Mouse (Mus musculus): ENCODE data around the gene Ube2d2b. TPM values are rescaled to one million over a fixed set of nuclear protein-coding genes. Genes with fewer than 3 reads are reported as not detected.

The Ube2d2b gene
- total and polyA plus RNA-seq, 3 experiments: 0.08 TPM; not detected in 2

- peak in 1 of 2 experiments; percentile 11 for DNase-seq
- H3K4me1 ChIP-seq (ENCODE audit: control insufficient read depth, insufficient read depth, low read length): no peaks in the 10 kb centered on the region; the same call in 1 of the 2 replicates
- no peaks in the 10 kb centered on the region; the same call in 1 of the 2 replicates for H3K36me3 ChIP-seq (ENCODE audit: control insufficient read depth, insufficient read depth, low read length)
- no peaks in the 10 kb centered on the region for H3K79me2 ChIP-seq (replicated peaks; ENCODE audit: control insufficient read depth, insufficient read depth, low read length)
- no peak overlapping the region for H3K9ac ChIP-seq (ENCODE audit: low read depth, low read length)
- peak overlapping the region; percentile 31; the same call in 1 of the 2 replicates for H3K27ac ChIP-seq
- 8% methylated on average over 3 of the region's 3 CpGs for WGBS
- intact Hi-C loops (cut with DNase I): no loop called here
- no peak for TF ChIP-seq CTCF (IDR thresholded peaks at IDR 0.05)
- no peaks in the 10 kb centered on the region for H3K27me3 ChIP-seq (ENCODE audit: control insufficient read depth, insufficient read depth, low read length)
- no peak overlapping the region for H3K4me3 ChIP-seq
These were observed 36.6 kb upstream of the Ube2d2b start for GRCm38 (mm10) chr5:107793258-107793657.

GRCm38 (mm10) chr5:107793927-107794326 lies 36.0 kb upstream of the Ube2d2b start:
- Histone ChIP-seq H3K4me3 (no peak overlapping the region), H3K27ac (no peak overlapping the region; the same call in 1 of the 2 replicates), H3K36me3 (ENCODE audit: control insufficient read depth, insufficient read depth, low read length) (no peaks in the 10 kb centered on the region; the same call in 1 of the 2 replicates), H3K27me3 (ENCODE audit: control insufficient read depth, insufficient read depth, low read length) (no peaks in the 10 kb centered on the region), H3K79me2 (replicated peaks; ENCODE audit: control insufficient read depth, insufficient read depth, low read length) (no peaks in the 10 kb centered on the region), H3K9ac (ENCODE audit: low read depth, low read length) (no peak overlapping the region), H3K4me1 (ENCODE audit: control insufficient read depth, insufficient read depth, low read length) (no peaks in the 10 kb centered on the region; the same call in 1 of the 2 replicates)
- intact Hi-C loops (cut with DNase I): no loop called here
- TF ChIP-seq CTCF (IDR thresholded peaks at IDR 0.05) (peak; percentile 61), EP300 (IDR thresholded peaks at IDR 0.05; ENCODE audit: insufficient read depth, low read depth, low read length) (no peak)
- no peak for DNase-seq
- WGBS: 25% methylated on average over 2 of the region's 2 CpGs

GRCm38 (mm10) chr5:107798290-107798689 lies 31.6 kb upstream of the Ube2d2b start:
- H3K4me3 ChIP-seq: no peak overlapping the region
- 94% methylated on average over 6 of the region's 6 CpGs for WGBS
- no peak overlapping the region for H3K27ac ChIP-seq
- no peaks in the 10 kb centered on the region; the same call in 1 of the 2 replicates for H3K4me1 ChIP-seq (ENCODE audit: control insufficient read depth, insufficient read depth, low read length)
- TF ChIP-seq CTCF (IDR thresholded peaks at IDR 0.05) (no peak), EP300 (IDR thresholded peaks at IDR 0.05; ENCODE audit: insufficient read depth, low read depth, low read length) (no peak), POLR2A (IDR thresholded peaks at IDR 0.05; ENCODE audit: insufficient read depth, low read depth, low read length) (no peak)
- H3K27me3 ChIP-seq (ENCODE audit: control insufficient read depth, insufficient read depth, low read length): no peaks in the 10 kb centered on the region
- H3K9ac ChIP-seq (ENCODE audit: low read depth, low read length): no peak overlapping the region
- intact Hi-C loops (cut with DNase I): no loop called here
- DNase-seq: no peak
- H3K79me2 ChIP-seq (replicated peaks; ENCODE audit: control insufficient read depth, insufficient read depth, low read length): no peaks in the 10 kb centered on the region
- H3K36me3 ChIP-seq (ENCODE audit: control insufficient read depth, insufficient read depth, low read length): no peaks in the 10 kb centered on the region; the same call in 1 of the 2 replicates

GRCm38 (mm10) chr5:107801234-107801633 lies 28.7 kb upstream of the Ube2d2b start:
- intact Hi-C loops (cut with DNase I): no loop called here
- Histone ChIP-seq H3K36me3 (ENCODE audit: control insufficient read depth, insufficient read depth, low read length) (no peaks in the 10 kb centered on the region), H3K27me3 (ENCODE audit: control insufficient read depth, insufficient read depth, low read length) (no peaks in the 10 kb centered on the region), H3K4me1 (ENCODE audit: control insufficient read depth, insufficient read depth, low read length) (no peaks in the 10 kb centered on the region), H3K27ac (no peak overlapping the region), H3K79me2 (replicated peaks; ENCODE audit: control insufficient read depth, insufficient read depth, low read length) (no peaks in the 10 kb centered on the region), H3K4me3 (no peak overlapping the region), H3K9ac (ENCODE audit: low read depth, low read length) (no peak overlapping the region)
- WGBS: 75% methylated on average over 2 of the region's 2 CpGs
- DNase-seq: no peak
- TF ChIP-seq POLR2A (IDR thresholded peaks at IDR 0.05; ENCODE audit: insufficient read depth, low read depth, low read length): no peak
- TF ChIP-seq CTCF (IDR thresholded peaks at IDR 0.05): no peak
- no peak for TF ChIP-seq EP300 (IDR thresholded peaks at IDR 0.05; ENCODE audit: insufficient read depth, low read depth, low read length)

- intact Hi-C loops (cut with DNase I): no loop called here
These were observed 27.3 kb upstream of the Ube2d2b start for GRCm38 (mm10) chr5:107802621-107803020.

GRCm38 (mm10) chr5:107807496-107807895 lies 22.4 kb upstream of the Ube2d2b start:
- intact Hi-C loops (cut with DNase I): loop anchor here (5.0 kb wide), 1 partner anchor 60 kb away; no protein-coding TSS in a partner anchor
- 49% methylated on average over 4 of the region's 4 CpGs for WGBS

More at GRCm38 (mm10) chr5:107802621-107803020, 27.3 kb upstream of the Ube2d2b start:
- no peaks in the 10 kb centered on the region for H3K4me1 ChIP-seq (ENCODE audit: control insufficient read depth, insufficient read depth, low read length)
- H3K4me3 ChIP-seq: no peak overlapping the region
- H3K36me3 ChIP-seq (ENCODE audit: control insufficient read depth, insufficient read depth, low read length): no peaks in the 10 kb centered on the region
- TF ChIP-seq POLR2A (IDR thresholded peaks at IDR 0.05; ENCODE audit: insufficient read depth, low read depth, low read length) (no peak), CTCF (IDR thresholded peaks at IDR 0.05) (no peak), EP300 (IDR thresholded peaks at IDR 0.05; ENCODE audit: insufficient read depth, low read depth, low read length) (no peak)
- no peaks in the 10 kb centered on the region for H3K27me3 ChIP-seq (ENCODE audit: control insufficient read depth, insufficient read depth, low read length)
- H3K9ac ChIP-seq (ENCODE audit: low read depth, low read length): no peak overlapping the region
- no peak for DNase-seq
- H3K27ac ChIP-seq: no peak overlapping the region
- H3K79me2 ChIP-seq (replicated peaks; ENCODE audit: control insufficient read depth, insufficient read depth, low read length): no peaks in the 10 kb centered on the region

More at GRCm38 (mm10) chr5:107807496-107807895, 22.4 kb upstream of the Ube2d2b start:
- Histone ChIP-seq H3K79me2 (replicated peaks; ENCODE audit: control insufficient read depth, insufficient read depth, low read length) (no peaks in the 10 kb centered on the region), H3K4me1 (ENCODE audit: control insufficient read depth, insufficient read depth, low read length) (no peaks in the 10 kb centered on the region), H3K9ac (ENCODE audit: low read depth, low read length) (no peak overlapping the region), H3K27me3 (ENCODE audit: control insufficient read depth, insufficient read depth, low read length) (no peaks in the 10 kb centered on the region), H3K36me3 (ENCODE audit: control insufficient read depth, insufficient read depth, low read length) (peaks cover 2% of the 10 kb centered on the region; the same call in 1 of the 2 replicates), H3K4me3 (no peak overlapping the region), H3K27ac (no peak overlapping the region)
- no peak for TF ChIP-seq EP300 (IDR thresholded peaks at IDR 0.05; ENCODE audit: insufficient read depth, low read depth, low read length)
- DNase-seq: peak; percentile 34 to 44
